Mouse (Mus musculus) intestine, postnatal 0 days (tissue): Measurements from ENCODE around the gene Gm49378. TPM values are rescaled to one million over a fixed set of nuclear protein-coding genes. Genes with fewer than 3 reads are reported as not detected.

Experiments used
- ATAC-seq: fragments of 200-750 bp; cut with Nextera tagmentation; 2 replicates; pipeline ENCODE4 v1.8.0; 2017; ENCODE audit warnings: mild to moderate bottlenecking, moderate TSS enrichment, moderate library complexity
- H3K27ac ChIP-seq: fragments of 300-500 bp; sonication (generic); 2 replicates; pipeline ENCODE4 v1.5.1; 2014; ENCODE audit warnings: mild to moderate bottlenecking, low read depth, low read length, moderate library complexity
- H3K27me3 ChIP-seq: fragments of 300-500 bp; sonication (generic); replicated peaks from 2 replicates; pipeline ENCODE4 v1.6.1; 2014; ENCODE audit warnings: low read length, mixed read lengths; ENCODE audit not compliant: control insufficient read depth, insufficient read depth
- H3K36me3 ChIP-seq: fragments of 300-500 bp; sonication (generic); 2 replicates; pipeline ENCODE4 v1.6.1; 2014; ENCODE audit warnings: mild to moderate bottlenecking, moderate library complexity; ENCODE audit not compliant: control insufficient read depth, insufficient read depth
- H3K4me1 ChIP-seq: fragments of 300-500 bp; sonication (generic); replicated peaks from 2 replicates; pipeline ENCODE4 v1.6.1; 2014; ENCODE audit warnings: antibody characterized with exemption, low read length, mixed read lengths; ENCODE audit not compliant: control insufficient read depth, insufficient read depth
- H3K4me2 ChIP-seq: fragments of 300-500 bp; sonication (generic); replicated peaks from 2 replicates; pipeline ENCODE4 v1.6.1; 2014; ENCODE audit warnings: low read depth, mild to moderate bottlenecking, moderate library complexity
- H3K4me3 ChIP-seq: fragments of 300-500 bp; sonication (generic); 2 replicates; pipeline ENCODE4 v1.5.1; 2014; ENCODE audit warnings: low read depth, low read length
- H3K9ac ChIP-seq: fragments of 300-500 bp; sonication (generic); 2 replicates; pipeline ENCODE4 v1.6.1; 2014; ENCODE audit warnings: mild to moderate bottlenecking, low read depth, low read length
- H3K9me3 ChIP-seq: fragments of 300-500 bp; sonication (generic); 2 replicates; pipeline ENCODE4 v1.6.1; 2016; ENCODE audit warnings: mixed run types; ENCODE audit not compliant: control insufficient read depth
- CTCF ChIP-seq: sonication (generic); IDR thresholded peaks from 2 replicates; pipeline ENCODE4 v1.5.1; 2016; ENCODE audit warnings: low read depth, mild to moderate bottlenecking, control low read depth, antibody characterized with exemption, moderate library complexity
- WGBS: fragments of 180-500 bp; shearing (Covaris S2); extraction: QIAGEN DNeasy Blood & Tissue Kit; methylation state at CpG from one replicate; pipeline ENCODE4 v1.1.7; 2014; 5-methylcytosine and 5-hydroxymethylcytosine counted together
- polyA plus RNA-seq: library from polyadenylated mRNA; unstranded; fragments of >200 nt; fragmentation: Nextera tagmentation; extraction: Ambion mirVana; gene quantifications from 2 replicates; pipeline ENCODE4 v1.2.1, GENCODE M21; 2015

Gene Gm49378
- polyA plus RNA-seq, 1 experiment from 2014 or later: 2.3 TPM

DNA sequence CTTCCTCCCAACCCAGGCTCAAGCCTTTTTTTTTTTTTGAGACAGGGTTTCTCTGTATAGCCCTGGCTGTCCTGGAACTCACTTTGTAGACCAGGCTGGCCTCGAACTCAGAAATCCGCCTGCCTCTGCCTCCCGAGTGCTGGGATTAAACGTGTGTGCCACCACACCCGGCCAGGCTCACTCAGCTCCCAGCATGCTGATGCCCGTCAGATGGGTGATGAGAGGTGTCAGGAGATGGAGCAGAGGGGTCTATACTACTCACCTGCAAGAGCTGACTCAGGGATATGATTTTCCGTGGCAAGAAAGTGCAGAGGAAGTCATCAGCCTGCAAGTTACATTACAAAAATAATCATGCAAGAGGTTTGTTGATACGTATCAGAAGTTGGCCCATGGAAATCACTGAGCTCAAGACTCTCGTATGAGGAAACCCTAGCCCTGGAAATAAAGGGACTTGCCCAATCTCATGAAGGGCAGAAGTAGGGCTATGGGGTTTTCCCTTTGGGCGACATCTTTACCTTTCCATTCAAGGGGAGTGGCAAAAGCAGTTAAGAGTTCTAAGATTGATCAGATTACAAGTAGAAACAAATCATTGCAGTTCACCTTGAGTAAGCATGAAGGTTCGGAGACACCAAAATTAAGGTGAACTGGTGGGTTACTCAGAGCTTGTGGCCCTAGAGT, 47.8 kb downstream of the Gm49378 start:
- Histone ChIP-seq H3K9ac (peak overlapping the region; percentile 67), H3K4me1 (peaks cover 6% of the 10 kb centered on the region; the same call in 1 of the 2 replicates), H3K4me2 (peak overlapping the region; percentile 90), H3K9me3 (no peaks in the 10 kb centered on the region), H3K36me3 (peaks cover 30% of the 10 kb centered on the region), H3K4me3 (peak overlapping the region; percentile 94), H3K27me3 (no peaks in the 10 kb centered on the region), H3K27ac (peak overlapping the region; percentile 90)
- ATAC-seq: no peak
- TF ChIP-seq CTCF: no peak
- 65% methylated on average over 11 of the region's 11 CpGs for WGBS

- Histone ChIP-seq H3K27ac (no peak overlapping the region), H3K9me3 (no peaks in the 10 kb centered on the region), H3K4me3 (no peak overlapping the region), H3K27me3 (no peaks in the 10 kb centered on the region), H3K4me2 (no peak overlapping the region), H3K9ac (no peak overlapping the region), H3K4me1 (peaks cover 6% of the 10 kb centered on the region; the same call in 1 of the 2 replicates), H3K36me3 (peaks cover 23% of the 10 kb centered on the region)
- 91% methylated on average over 5 of the region's 5 CpGs for WGBS
- ATAC-seq: no peak
- no peak for TF ChIP-seq CTCF
These were observed 48.4 kb downstream of the Gm49378 start for GRCm38 (mm10) chr14:55589271-55589670.

- no peaks in the 10 kb centered on the region for H3K4me1 ChIP-seq
- ATAC-seq: no peak
- no peaks in the 10 kb centered on the region for H3K27me3 ChIP-seq
- 76% methylated on average over 2 of the region's 2 CpGs for WGBS
- 0 out of 2 replicates have a peak overlapping the region, but pooled peaks have one; percentile 16 for H3K27ac ChIP-seq
- H3K36me3 ChIP-seq: peaks cover 31% of the 10 kb centered on the region
- no peaks in the 10 kb centered on the region for H3K9me3 ChIP-seq
- no peak overlapping the region for H3K4me3 ChIP-seq
- TF ChIP-seq CTCF: peak; percentile 39; the same call in 1 of the 2 replicates
- no peak overlapping the region for H3K4me2 ChIP-seq
- no peak overlapping the region for H3K9ac ChIP-seq
These were observed 51.5 kb downstream of the Gm49378 start for GRCm38 (mm10) chr14:55586149-55586548.

DNA sequence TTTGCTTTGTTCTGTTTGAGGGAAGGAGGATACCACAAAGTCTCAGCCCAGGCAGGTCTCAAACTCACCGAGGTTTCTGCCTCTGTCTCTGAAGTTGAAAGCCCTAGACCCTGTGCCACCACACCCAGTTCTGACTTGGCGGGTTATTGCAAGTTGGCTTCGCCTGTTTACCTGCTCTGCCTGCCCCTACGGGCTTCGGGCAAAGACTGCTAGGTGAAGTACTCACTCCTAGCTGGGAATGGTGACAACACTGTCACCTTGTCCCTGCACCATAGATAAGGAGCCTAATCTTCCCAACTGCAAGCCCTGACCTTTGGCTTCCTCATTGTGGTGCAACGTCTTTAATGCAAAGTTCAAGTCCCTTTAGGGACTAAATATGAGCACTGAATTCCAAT, 52.1 kb downstream of the Gm49378 start:
- Histone ChIP-seq H3K9ac (no peak overlapping the region), H3K36me3 (peaks cover 37% of the 10 kb centered on the region), H3K4me2 (peak overlapping the region; percentile 86), H3K9me3 (no peaks in the 10 kb centered on the region), H3K4me3 (peak overlapping the region; percentile 59; the same call in 1 of the 2 replicates), H3K27ac (peak overlapping the region; percentile 50; the same call in 1 of the 2 replicates), H3K27me3 (no peaks in the 10 kb centered on the region), H3K4me1 (no peaks in the 10 kb centered on the region)
- 22% methylated on average over 6 of the region's 6 CpGs for WGBS
- no peak for TF ChIP-seq CTCF
- ATAC-seq: peak; percentile 77

- peak within 1 kb of the TSS; percentile 86 for H3K4me2 ChIP-seq
- WGBS: 5% methylated on average over 43 of the region's 43 CpGs
- peak; percentile 83 for ATAC-seq
- H3K27me3 ChIP-seq: no peaks in the 10 kb centered on the region
- peaks cover 42% of the 10 kb centered on the region for H3K36me3 ChIP-seq
- no peaks in the 10 kb centered on the region for H3K4me1 ChIP-seq
- H3K4me3 ChIP-seq: peak within 1 kb of the TSS; percentile 59
- TF ChIP-seq CTCF: no peak; the same call in 1 of the 2 replicates
- H3K27ac ChIP-seq: peak within 1 kb of the TSS; percentile 50; the same call in 1 of the 2 replicates
- no peaks in the 10 kb centered on the region for H3K9me3 ChIP-seq
- H3K9ac ChIP-seq: peak within 1 kb of the TSS; percentile 57
These were observed 52.8 kb downstream of the Gm49378 start, which contains the start of gene Emc9 for GRCm38 (mm10) chr14:55584702-55585565. Gene Emc9 (minus strand): TSS chr14:55585302.

DNA sequence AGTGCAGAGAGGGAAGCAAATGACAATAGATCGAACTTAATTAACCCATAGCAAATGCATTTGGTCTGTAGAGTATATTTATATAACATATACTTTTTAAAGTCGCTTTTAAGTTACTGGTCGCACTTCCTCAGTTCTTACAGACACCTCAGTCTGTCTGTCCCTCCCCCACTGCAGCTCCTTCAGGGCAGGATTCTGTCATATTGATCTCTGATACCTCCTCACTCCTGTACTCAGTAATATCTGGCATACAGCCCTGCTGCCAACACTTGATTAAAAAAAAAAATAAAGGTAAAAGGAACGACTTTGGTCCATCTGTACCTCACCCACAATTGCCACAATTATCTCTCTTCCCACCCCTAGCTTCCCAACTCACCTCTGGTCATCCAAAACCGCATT, 53.4 kb downstream of the Gm49378 start:
- Histone ChIP-seq H3K9me3 (no peaks in the 10 kb centered on the region), H3K27ac (no peak overlapping the region), H3K9ac (0 out of 2 replicates have a peak overlapping the region, but pooled peaks have one; percentile 57), H3K4me1 (no peaks in the 10 kb centered on the region), H3K36me3 (peaks cover 41% of the 10 kb centered on the region), H3K27me3 (no peaks in the 10 kb centered on the region), H3K4me3 (peak overlapping the region; percentile 59), H3K4me2 (peak overlapping the region; percentile 86)
- ATAC-seq: no peak
- 46% methylated on average over 5 of the region's 5 CpGs for WGBS
- TF ChIP-seq CTCF: no peak
